Mouse (Mus musculus) MEL-GATA-1-ER (cell line): ENCODE measurements around the gene Ccr6.
A peak's percentile ranks its signal among the peaks of the same experiment; 100 is the strongest.

Experiments
- DNase-seq: peaks from one replicate; pipeline ENCODE4 v3.0.0-alpha.2; 2012; ENCODE audit warnings: low read depth; ENCODE audit errors: extremely low read depth

Ccr6 gene

DNA sequence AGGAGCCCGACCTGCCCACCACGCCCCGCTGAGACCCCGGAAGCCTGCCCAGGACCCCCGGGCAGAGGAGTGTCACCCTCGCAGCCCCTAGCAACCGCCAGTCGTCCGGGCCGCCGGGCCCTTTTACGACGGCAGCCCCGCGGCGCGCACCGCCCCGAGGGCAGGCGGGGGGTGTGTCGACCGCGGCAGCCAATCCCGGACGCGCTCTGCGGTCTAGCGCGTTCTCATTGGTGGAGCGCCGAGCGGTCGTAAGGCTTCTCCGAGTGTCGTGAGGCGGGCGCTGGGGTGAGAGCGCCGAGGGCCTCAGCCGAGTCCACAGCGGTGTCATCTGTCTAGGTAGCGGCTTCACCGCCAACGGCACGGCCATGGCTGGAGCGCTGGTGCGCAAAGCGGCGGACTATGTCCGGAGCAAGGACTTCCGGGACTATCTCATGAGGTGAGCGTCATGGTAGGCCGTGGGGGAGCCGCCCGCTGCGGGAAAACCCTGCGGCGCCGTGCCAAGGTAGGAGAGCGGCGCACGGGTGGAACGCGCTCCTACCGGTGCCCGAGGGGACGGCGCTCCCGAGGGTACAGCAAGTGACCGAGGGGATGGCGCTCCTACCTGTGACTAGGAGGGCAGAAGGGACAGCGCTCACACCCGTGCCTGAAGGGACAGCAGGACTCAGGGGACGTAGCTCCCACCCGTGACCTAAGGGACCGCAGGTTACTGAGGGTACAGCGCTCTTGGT, 47.8 kb downstream of the Ccr6 start:
- DNase-seq, result peak; percentile 84

GRCm38 (mm10) chr17:8284254-8284661, 48.4 kb downstream of the Ccr6 start:
- DNase-seq, result no peak

GRCm38 (mm10) chr17:8285056-8285455, 49.2 kb downstream of the Ccr6 start:
- DNase-seq, result peak; percentile 21

GRCm38 (mm10) chr17:8286987-8287386, 51.1 kb downstream of the Ccr6 start:
- DNase-seq, result no peak

GRCm38 (mm10) chr17:8289993-8290679, 54.3 kb downstream of the Ccr6 start:
- DNase-seq, result no peak

- no peak for DNase-seq
Observed at GRCm38 (mm10) chr17:8290736-8291135, 54.9 kb downstream of the Ccr6 start.

GRCm38 (mm10) chr17:8295825-8296224, 60.0 kb downstream of the Ccr6 start:
- DNase-seq, result no peak

DNA sequence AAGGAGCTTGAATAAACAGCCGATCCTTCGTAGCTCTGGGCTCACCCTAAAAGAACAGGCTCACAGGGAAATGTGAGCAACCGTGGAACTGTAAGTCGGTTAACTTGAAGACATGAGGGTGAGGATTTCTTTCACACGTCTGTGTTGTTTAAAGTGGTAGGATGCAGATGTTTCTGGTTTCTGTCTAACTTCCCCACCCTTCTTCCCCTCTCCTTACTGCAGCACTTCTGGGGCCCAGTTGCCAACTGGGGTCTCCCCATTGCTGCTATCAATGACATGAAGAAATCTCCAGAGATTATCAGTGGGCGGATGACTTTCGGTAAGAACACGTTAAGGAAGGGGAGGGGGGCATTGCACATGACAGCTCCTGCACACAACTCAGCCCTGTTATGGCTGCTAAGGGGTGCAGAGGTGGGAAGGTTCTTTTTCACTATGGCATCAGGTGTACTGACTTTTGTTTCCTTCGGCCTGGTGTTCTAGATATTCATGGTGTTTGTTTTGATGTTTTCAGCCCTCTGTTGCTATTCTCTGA, 60.5 kb downstream of the Ccr6 start:
- DNase-seq, result no peak

- DNase-seq, result no peak
Observed at GRCm38 (mm10) chr17:8297746-8298145, 61.9 kb downstream of the Ccr6 start.

DNA sequence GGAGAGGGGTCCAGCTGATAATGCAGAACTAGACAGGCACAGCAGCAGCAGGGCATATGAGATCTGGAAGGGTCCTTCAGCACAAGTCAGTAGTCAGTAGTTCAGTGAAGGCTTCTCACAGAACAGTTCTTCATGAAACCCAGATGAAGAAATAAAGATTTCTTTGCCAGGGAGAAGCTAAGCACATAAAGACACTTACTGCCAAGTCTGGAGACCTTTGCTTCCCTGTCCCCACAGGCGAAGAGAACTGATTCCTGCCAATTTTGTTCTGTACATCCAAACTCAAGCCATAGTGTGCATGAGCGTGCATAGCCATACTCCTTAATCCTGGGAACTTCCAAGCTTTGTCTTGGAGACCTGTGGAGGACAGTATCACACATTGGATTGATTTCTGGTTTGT, 62.4 kb downstream of the Ccr6 start:
- no peak for DNase-seq

GRCm38 (mm10) chr17:8299524-8299923, 63.7 kb downstream of the Ccr6 start:
- DNase-seq, result no peak

DNA sequence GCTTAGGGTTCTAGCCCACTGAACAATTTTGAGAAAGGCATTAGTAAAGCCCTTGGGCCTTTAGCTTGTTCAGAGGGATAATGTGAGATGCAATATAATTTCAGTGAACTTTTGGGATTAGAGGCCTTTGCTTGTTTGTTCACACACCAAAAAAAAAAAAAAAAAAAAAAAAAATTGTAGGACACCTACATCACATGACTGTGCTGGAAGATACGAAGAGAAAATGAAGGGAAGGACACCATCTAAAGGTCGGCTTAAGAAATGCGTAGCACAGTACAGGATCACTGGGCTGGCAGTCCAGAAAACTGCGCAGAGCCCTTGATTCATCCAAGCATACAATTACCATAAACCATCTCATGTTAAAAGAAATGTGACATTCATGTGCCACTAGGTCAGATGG, 65.7 kb downstream of the Ccr6 start:
- no peak for DNase-seq

GRCm38 (mm10) chr17:8302772-8303438, 67.1 kb downstream of the Ccr6 start:
- DNase-seq, result no peak

GRCm38 (mm10) chr17:8303671-8304070, 67.8 kb downstream of the Ccr6 start:
- DNase-seq, result no peak

GRCm38 (mm10) chr17:8305801-8306200, 70.0 kb downstream of the Ccr6 start:
- DNase-seq, result no peak
